Mouse (Mus musculus) hindbrain, embryonic 11.5 days (tissue): ENCODE measurements around the gene Serpinb1c. TPM values are rescaled to one million over a fixed set of nuclear protein-coding genes. Genes with fewer than 3 reads are reported as not detected.
"Not testable (repeated sequence)": the region's sequence is repeated elsewhere in the genome, so short reads cannot be mapped to it uniquely, and the experiment has no call there.

ENCODE experiments used
- ATAC-seq: fragments of 200-750 bp; cut with Nextera tagmentation; 2 replicates; pipeline ENCODE4 v1.8.0; 2017; ENCODE audit warnings: mild to moderate bottlenecking, moderate TSS enrichment, moderate library complexity; ENCODE audit not compliant: low FRiP score
- DNase-seq: peaks from one replicate; pipeline ENCODE4 v3.0.0-alpha.2; 2015; ENCODE audit warnings: low spot score
- H3K27ac ChIP-seq: fragments of 300-500 bp; sonication (generic); 2 replicates; pipeline ENCODE4 v1.5.1; 2014; ENCODE audit warnings: mild to moderate bottlenecking, low read depth, low read length
- H3K27me3 ChIP-seq: fragments of 300-500 bp; sonication (generic); 2 replicates; pipeline ENCODE4 v1.6.1; 2014; ENCODE audit warnings: mild to moderate bottlenecking, low read length, moderate library complexity, mixed read lengths; ENCODE audit not compliant: control insufficient read depth, insufficient read depth
- H3K36me3 ChIP-seq: fragments of 300-500 bp; sonication (generic); 2 replicates; pipeline ENCODE4 v1.6.1; 2014; ENCODE audit warnings: mild to moderate bottlenecking, low read length, moderate library complexity, mixed read lengths; ENCODE audit not compliant: control insufficient read depth, insufficient read depth
- H3K4me1 ChIP-seq: fragments of 300-500 bp; sonication (generic); replicated peaks from 2 replicates; pipeline ENCODE4 v1.6.1; 2014; ENCODE audit warnings: low read length, mixed read lengths; ENCODE audit not compliant: control insufficient read depth, insufficient read depth
- H3K4me2 ChIP-seq: fragments of 300-500 bp; sonication (generic); replicated peaks from 2 replicates; pipeline ENCODE4 v1.6.1; 2014; ENCODE audit warnings: mild to moderate bottlenecking, low read depth, low read length
- H3K4me3 ChIP-seq: fragments of 300-500 bp; sonication (generic); 2 replicates; pipeline ENCODE4 v1.5.1; 2014; ENCODE audit warnings: low read depth, low read length
- H3K9ac ChIP-seq: fragments of 300-500 bp; sonication (generic); 2 replicates; pipeline ENCODE4 v1.6.1; 2014; ENCODE audit warnings: low read depth, low read length
- H3K9me3 ChIP-seq: fragments of 300-500 bp; sonication (generic); 2 replicates; pipeline ENCODE4 v1.6.1; 2016; ENCODE audit warnings: low read length; ENCODE audit not compliant: control insufficient read depth
- WGBS: fragments of 180-500 bp; shearing (Covaris S2); extraction: QIAGEN DNeasy Blood & Tissue Kit; methylation state at CpG from one replicate; pipeline ENCODE4 v1.1.7; 2014; 5-methylcytosine and 5-hydroxymethylcytosine counted together
- polyA plus RNA-seq: library from polyadenylated mRNA; unstranded; fragments of >200 nt; fragmentation: Nextera tagmentation; extraction: Ambion mirVana; gene quantifications from 2 replicates; pipeline ENCODE4 v1.2.1, GENCODE M21; 2014

The Serpinb1c gene
- polyA plus RNA-seq, 1 experiment from 2014 or later, result not detected

GRCm38 (mm10) chr13:32922622-32923021, 24.6 kb upstream of the Serpinb1c start:
- no peak overlapping the region for H3K4me3 ChIP-seq
- H3K36me3 ChIP-seq, result no peaks in the 10 kb centered on the region
- no peak for ATAC-seq
- H3K4me2 ChIP-seq, result no peak overlapping the region
- no peak overlapping the region for H3K9ac ChIP-seq
- no peaks in the 10 kb centered on the region for H3K9me3 ChIP-seq
- no peak overlapping the region for H3K27ac ChIP-seq
- DNase-seq, result no peak
- H3K27me3 ChIP-seq, result no peaks in the 10 kb centered on the region
- no peaks in the 10 kb centered on the region for H3K4me1 ChIP-seq

- Histone ChIP-seq H3K4me1 (no peaks in the 10 kb centered on the region), H3K4me2 (no peak overlapping the region), H3K9ac (no peak overlapping the region), H3K36me3 (no peaks in the 10 kb centered on the region), H3K27me3 (no peaks in the 10 kb centered on the region), H3K4me3 (no peak overlapping the region), H3K27ac (no peak overlapping the region), H3K9me3 (no peaks in the 10 kb centered on the region)
- DNase-seq (no peak), ATAC-seq (no peak)
Measured at GRCm38 (mm10) chr13:32912770-32913380, 14.9 kb upstream of the Serpinb1c start.

GRCm38 (mm10) chr13:32908182-32908581, 10.2 kb upstream of the Serpinb1c start:
- ATAC-seq (no peak), DNase-seq (no peak)
- H3K4me2 ChIP-seq, result no peak overlapping the region
- no peaks in the 10 kb centered on the region for H3K36me3 ChIP-seq
- H3K4me3 ChIP-seq, result no peak overlapping the region
- 89% methylated on average over 3 of the region's 3 CpGs for WGBS
- H3K27me3 ChIP-seq, result no peaks in the 10 kb centered on the region
- no peaks in the 10 kb centered on the region for H3K4me1 ChIP-seq
- H3K9me3 ChIP-seq, result no peaks in the 10 kb centered on the region
- H3K9ac ChIP-seq, result no peak overlapping the region
- no peak overlapping the region for H3K27ac ChIP-seq

- 33% methylated on average over 8 of the region's 8 CpGs for WGBS
- Histone ChIP-seq H3K27ac (no peak overlapping the region), H3K4me1 (no peaks in the 10 kb centered on the region), H3K9ac (no peak overlapping the region), H3K36me3 (no peaks in the 10 kb centered on the region), H3K9me3 (no peaks in the 10 kb centered on the region), H3K4me3 (no peak overlapping the region), H3K27me3 (no peaks in the 10 kb centered on the region), H3K4me2 (no peak overlapping the region)
- DNase-seq (peak; percentile 94), ATAC-seq (peak; percentile 94)
Measured at GRCm38 (mm10) chr13:32903211-32903873, 5.3 kb upstream of the Serpinb1c start.

GRCm38 (mm10) chr13:32902481-32903015, 4.5 kb upstream of the Serpinb1c start:
- Histone ChIP-seq H3K27ac (no peak overlapping the region), H3K9me3 (no peaks in the 10 kb centered on the region), H3K36me3 (no peaks in the 10 kb centered on the region), H3K4me2 (no peak overlapping the region), H3K4me1 (no peaks in the 10 kb centered on the region), H3K9ac (no peak overlapping the region), H3K27me3 (no peaks in the 10 kb centered on the region), H3K4me3 (no peak overlapping the region)
- WGBS, result 28% methylated on average over 4 of the region's 4 CpGs
- ATAC-seq, result peak; percentile 66; the same call in 1 of the 2 replicates
- peak; percentile 80 for DNase-seq

GRCm38 (mm10) chr13:32900639-32901038, 2.6 kb upstream of the Serpinb1c start:
- no peak overlapping the region for H3K4me2 ChIP-seq
- WGBS, result 32% methylated on average over 2 of the region's 2 CpGs
- no peaks in the 10 kb centered on the region for H3K9me3 ChIP-seq
- H3K4me3 ChIP-seq, result no peak overlapping the region
- H3K27ac ChIP-seq, result no peak overlapping the region
- peak; percentile 60; the same call in 1 of the 2 replicates for ATAC-seq
- no peaks in the 10 kb centered on the region for H3K4me1 ChIP-seq
- peak; percentile 66 for DNase-seq
- no peak overlapping the region for H3K9ac ChIP-seq
- no peaks in the 10 kb centered on the region for H3K27me3 ChIP-seq
- H3K36me3 ChIP-seq, result no peaks in the 10 kb centered on the region

GRCm38 (mm10) chr13:32899114-32899513, 1.1 kb upstream of the Serpinb1c start:
- not testable (repeated sequence) for H3K27ac ChIP-seq, H3K36me3 ChIP-seq, H3K9me3 ChIP-seq, H3K4me3 ChIP-seq, ATAC-seq, H3K27me3 ChIP-seq, H3K9ac ChIP-seq, DNase-seq, H3K4me1 ChIP-seq, H3K4me2 ChIP-seq
- WGBS, result 100% methylated on average over 1 of the region's 2 CpGs

- H3K4me1 ChIP-seq, result no peaks in the 10 kb centered on the region
- WGBS, result 86% methylated on average over 4 of the region's 4 CpGs
- no peak overlapping the region for H3K9ac ChIP-seq
- H3K27me3 ChIP-seq, result no peaks in the 10 kb centered on the region
- H3K4me2 ChIP-seq, result no peak overlapping the region
- H3K9me3 ChIP-seq, result no peaks in the 10 kb centered on the region
- no peak for DNase-seq
- no peaks in the 10 kb centered on the region for H3K36me3 ChIP-seq
- H3K27ac ChIP-seq, result no peak overlapping the region
- ATAC-seq, result no peak
- no peak overlapping the region for H3K4me3 ChIP-seq
Measured at GRCm38 (mm10) chr13:32896931-32897330, 1.1 kb downstream of the Serpinb1c start.

GRCm38 (mm10) chr13:32884755-32885154, 13.3 kb downstream of the Serpinb1c start:
- Histone ChIP-seq H3K4me2 (no peak overlapping the region), H3K27me3 (no peaks in the 10 kb centered on the region), H3K36me3 (no peaks in the 10 kb centered on the region), H3K4me1 (no peaks in the 10 kb centered on the region), H3K9me3 (no peaks in the 10 kb centered on the region), H3K27ac (no peak overlapping the region), H3K4me3 (no peak overlapping the region), H3K9ac (no peak overlapping the region)
- DNase-seq (no peak), ATAC-seq (no peak)
